24 mouse cellular contexts compared by ENCODE assay signal in the genomic region with DNA sequence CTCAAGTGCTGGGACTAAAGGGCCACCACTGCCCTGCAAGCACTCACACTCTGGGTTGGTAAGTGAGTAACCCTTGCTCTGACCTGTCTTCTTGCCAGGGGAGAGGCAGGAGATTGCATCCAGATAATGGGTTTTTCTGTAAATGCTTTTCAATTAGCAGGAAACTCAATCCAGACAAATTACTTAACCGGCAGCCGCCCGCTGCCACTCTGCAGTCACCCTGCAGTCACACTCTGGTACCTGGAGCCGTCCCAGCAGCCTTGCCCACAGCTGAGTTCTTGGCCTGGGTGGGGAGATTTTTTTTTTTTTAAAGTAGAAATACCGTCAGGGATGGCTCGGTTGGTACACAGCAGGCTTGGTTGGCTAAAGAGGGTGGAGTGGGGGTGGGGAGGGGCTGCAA. TPM values are rescaled to one million over a fixed set of nuclear protein-coding genes. Genes with fewer than 3 reads are reported as not detected.
DNase-seq lines count a peak whose midpoint lies in the region; ATAC-seq and TF ChIP-seq lines count a peak whose summit lies in the region.
"Had no signal": no experiment of that assay in that cellular context is flagged by ENCODE, and none has a peak within 500 bp of the region (broad histone marks: within the 10 kb centered on the region; RNA-seq: fewer than 3 reads in every experiment).

No protein-coding gene starts in this region.

- peak overlapping the region; percentile 83; the same call in 1 of the 2 replicates for H3K4me3 ChIP-seq in intestine, postnatal 0 days (ENCODE audit: low read depth, low read length)
- H3K4me3 ChIP-seq: erythroblast, embryonic 14.5 days; forebrain, embryonic 15.5 days; layer of hippocampus, adult 2 months; limb, embryonic 10.5 days; neural tube, embryonic 12.5 days had no signal

- peak overlapping the region; percentile 22; the same call in 1 of the 2 replicates for H3K9ac ChIP-seq in intestine, postnatal 0 days (ENCODE audit: low read depth, low read length)
- H3K9ac ChIP-seq: forebrain, embryonic 15.5 days; neural tube, embryonic 12.5 days had no signal

- H3K36me3 ChIP-seq in intestine, postnatal 0 days (ENCODE audit: control insufficient read depth, insufficient read depth): no peaks in the 10 kb centered on the region
- H3K36me3 ChIP-seq: forebrain, embryonic 15.5 days; G1E; limb, embryonic 10.5 days; neural tube, embryonic 12.5 days had no signal

- intact Hi-C loops in gastrocnemius, postnatal 14 days (cut with DNase I; ENCODE audit: low total_unique reads): loop anchor here (5.0 kb wide), 1 partner anchor 36 kb away; no protein-coding TSS in a partner anchor

- ATAC-seq in intestine, postnatal 0 days: no peak
- ATAC-seq: CD4-positive, CD25-positive, alpha-beta regulatory T cell, adult 4 months; forebrain, embryonic 15.5 days had no signal

- 0 out of 2 replicates have a peak, but pooled peaks cover 9% of the 10 kb centered on the region for H3K4me1 ChIP-seq in intestine, postnatal 0 days (replicated peaks; ENCODE audit: control insufficient read depth, insufficient read depth, low read length)
- H3K4me1 ChIP-seq: neural tube, embryonic 12.5 days had no signal

- DNase-seq in gastrocnemius, postnatal 14 days: peak; percentile 25
- DNase-seq in gastrocnemius, postnatal 4 days (ENCODE audit: low spot score in 2 of 2): no peak
- peak; percentile 42 to 72 for DNase-seq in kidney, postnatal 25 days
- DNase-seq in kidney, postnatal 4 days: no peak
- peak; percentile 67 for DNase-seq in Muller cell, postnatal 12 days (ENCODE audit: inconsistent ontology term)
- DNase-seq in spleen, postnatal 36 days (ENCODE audit: low spot score in 2 of 2): no peak
- DNase-seq: adrenal gland, postnatal 10 days; lung, postnatal 10 days; thymus, postnatal 36 days had no signal

- peak overlapping the region; percentile 85 for H3K4me2 ChIP-seq in intestine, postnatal 0 days (replicated peaks; ENCODE audit: low read depth)
- H3K4me2 ChIP-seq: forebrain, embryonic 15.5 days; liver, embryonic 11.5 days; neural tube, embryonic 12.5 days had no signal

- no peak overlapping the region for H3K27ac ChIP-seq in intestine, postnatal 0 days (ENCODE audit: low read depth, low read length)
- H3K27ac ChIP-seq: forebrain, embryonic 15.5 days; layer of hippocampus, adult 2 months; limb, embryonic 10.5 days; neural tube, embryonic 12.5 days had no signal

- no peaks in the 10 kb centered on the region for H3K27me3 ChIP-seq in intestine, postnatal 0 days (replicated peaks; ENCODE audit: control insufficient read depth, insufficient read depth, low read length)
- H3K27me3 ChIP-seq: forebrain, embryonic 15.5 days; neural tube, embryonic 12.5 days had no signal

- 45% methylated on average over 6 of the region's 6 CpGs for WGBS in intestine, postnatal 0 days

- H3K9me3 ChIP-seq in intestine, postnatal 0 days (ENCODE audit: control insufficient read depth): no peaks in the 10 kb centered on the region
- H3K9me3 ChIP-seq: forebrain, embryonic 15.5 days; G1E; limb, embryonic 10.5 days; neural tube, embryonic 12.5 days had no signal

- no peak for TF ChIP-seq CTCF in intestine, postnatal 0 days (IDR thresholded peaks at IDR 0.05; ENCODE audit: low read depth)

RNA-seq across cellular contexts. Expression of a gene that starts 2.9 kb away (rescaled TPM):
- total RNA-seq in gastrocnemius, postnatal 14 days (2021): 10 to 100 TPM; 11.4 TPM
- 10 to 100 TPM; 25.5 to 30.8 TPM for total RNA-seq in gastrocnemius, postnatal 4 days (2021)
- 96.8 and 100 TPM in 2 replicates for polyA plus RNA-seq in intestine, postnatal 0 days (2015; fragmentation: Nextera tagmentation; extraction: Ambion mirVana)

RNA-seq across cellular contexts. Expression of a gene that starts 24.1 kb away (rescaled TPM):
- not detected for total RNA-seq in gastrocnemius, postnatal 14 days (2021)
- not detected for total RNA-seq in gastrocnemius, postnatal 4 days (2021)
- polyA plus RNA-seq in intestine, postnatal 0 days (2015; fragmentation: Nextera tagmentation; extraction: Ambion mirVana): 0.31 and 0.90 TPM in 2 replicates
- total RNA-seq: common myeloid progenitor, adult 5-6 weeks; heart, adult 8-10 months; layer of hippocampus, adult 2 months had no signal
- polyA plus RNA-seq: brain, embryonic 14.5 days; CD4-positive, CD25-positive, alpha-beta regulatory T cell, adult 4 months; embryonic facial prominence, embryonic 11.5 days; erythroblast, embryonic 14.5 days; forebrain, embryonic 15.5 days; G1E; hindbrain, embryonic 11.5 days; limb, embryonic 10.5 days; liver, embryonic 11.5 days; neural tube, embryonic 12.5 days; spleen, adult 2 months had no signal

Comparison
In these comparisons a context has a peak if more than half of its experiments do, and no peak if none do; other contexts are left out.
1. DNase-seq: peak in gastrocnemius, postnatal 14 days (single experiment), kidney, postnatal 25 days (2 of 2) and Muller cell, postnatal 12 days (single experiment); none in gastrocnemius, postnatal 4 days (0 of 2), kidney, postnatal 4 days (0 of 2) and spleen, postnatal 36 days (0 of 2).